Mouse (Mus musculus): ENCODE data around the gene Tmem160. TPM values are rescaled to one million over a fixed set of nuclear protein-coding genes. Genes with fewer than 3 reads are reported as not detected.

Tmem160 gene
- polyA plus RNA-seq, 1 experiment from 2014 or later, result 43.0 TPM

- ATAC-seq (no peak), DNase-seq (no peak)
- Histone ChIP-seq H3K9ac (replicated peaks) (no peak overlapping the region), H3K9me3 (ENCODE audit: low read length) (no peaks in the 10 kb centered on the region), H3K27ac (ENCODE audit: low read depth) (no peak overlapping the region), H3K4me2 (ENCODE audit: low read depth, low read length) (no peak overlapping the region), H3K4me1 (ENCODE audit: insufficient read depth) (no peaks in the 10 kb centered on the region), H3K4me3 (ENCODE audit: low read depth, low read length) (no peak overlapping the region), H3K27me3 (ENCODE audit: insufficient read depth, low read length) (no peaks in the 10 kb centered on the region), H3K36me3 (replicated peaks; ENCODE audit: insufficient read depth, low read length) (peaks cover 80% of the 10 kb centered on the region)
- TF ChIP-seq CTCF (IDR thresholded peaks at IDR 0.05; ENCODE audit: low read depth) (no peak), EP300 (IDR thresholded peaks at IDR 0.05; ENCODE audit: low read depth) (no peak)
- 79% methylated on average over 3 of the region's 3 CpGs for WGBS (ENCODE audit: insufficient replicate concordance)
Measured at GRCm38 (mm10) chr7:16433352-16433971, 19.1 kb upstream of the Tmem160 start.

GRCm38 (mm10) chr7:16435088-16435487, 17.5 kb upstream of the Tmem160 start:
- Histone ChIP-seq H3K9ac (replicated peaks) (no peak overlapping the region), H3K36me3 (replicated peaks; ENCODE audit: insufficient read depth, low read length) (peaks cover 64% of the 10 kb centered on the region), H3K27ac (ENCODE audit: low read depth) (no peak overlapping the region), H3K4me3 (ENCODE audit: low read depth, low read length) (no peak overlapping the region), H3K9me3 (ENCODE audit: low read length) (no peaks in the 10 kb centered on the region), H3K27me3 (ENCODE audit: insufficient read depth, low read length) (no peaks in the 10 kb centered on the region), H3K4me1 (ENCODE audit: insufficient read depth) (no peaks in the 10 kb centered on the region), H3K4me2 (ENCODE audit: low read depth, low read length) (no peak overlapping the region)
- ATAC-seq, result no peak
- TF ChIP-seq CTCF (IDR thresholded peaks at IDR 0.05; ENCODE audit: low read depth) (no peak), EP300 (IDR thresholded peaks at IDR 0.05; ENCODE audit: low read depth) (no peak)
- WGBS (ENCODE audit: insufficient replicate concordance), result 88% methylated on average over 9 of the region's 9 CpGs
- DNase-seq, result no peak

- no peak overlapping the region for H3K9ac ChIP-seq (replicated peaks)
- no peaks in the 10 kb centered on the region for H3K4me1 ChIP-seq (ENCODE audit: insufficient read depth)
- no peak overlapping the region for H3K27ac ChIP-seq (ENCODE audit: low read depth)
- DNase-seq, result peak; percentile 57
- TF ChIP-seq EP300 (IDR thresholded peaks at IDR 0.05; ENCODE audit: low read depth) (no peak), CTCF (IDR thresholded peaks at IDR 0.05; ENCODE audit: low read depth) (peak; percentile 66)
- H3K9me3 ChIP-seq (ENCODE audit: low read length), result no peaks in the 10 kb centered on the region
- peaks cover 3% of the 10 kb centered on the region; the same call in 1 of the 2 replicates for H3K36me3 ChIP-seq (replicated peaks; ENCODE audit: insufficient read depth, low read length)
- H3K27me3 ChIP-seq (ENCODE audit: insufficient read depth, low read length), result no peaks in the 10 kb centered on the region
- H3K4me2 ChIP-seq (ENCODE audit: low read depth, low read length), result no peak overlapping the region
- peak; percentile 33; the same call in 1 of the 2 replicates for ATAC-seq
- no peak overlapping the region for H3K4me3 ChIP-seq (ENCODE audit: low read depth, low read length)
Measured at GRCm38 (mm10) chr7:16441241-16441640, 11.3 kb upstream of the Tmem160 start.

GRCm38 (mm10) chr7:16451656-16452055, 923 bp upstream of the Tmem160 start:
- H3K36me3 ChIP-seq (replicated peaks; ENCODE audit: insufficient read depth, low read length), result 0 out of 2 replicates have a peak, but pooled peaks cover 5% of the 10 kb centered on the region
- ATAC-seq, result no peak
- H3K9ac ChIP-seq (replicated peaks), result no peak overlapping the region
- no peaks in the 10 kb centered on the region for H3K27me3 ChIP-seq (ENCODE audit: insufficient read depth, low read length)
- no peak overlapping the region for H3K27ac ChIP-seq (ENCODE audit: low read depth)
- no peak overlapping the region for H3K4me2 ChIP-seq (ENCODE audit: low read depth, low read length)
- H3K4me1 ChIP-seq (ENCODE audit: insufficient read depth), result peaks cover 15% of the 10 kb centered on the region
- H3K4me3 ChIP-seq (ENCODE audit: low read depth, low read length), result no peak overlapping the region
- WGBS (ENCODE audit: insufficient replicate concordance), result 67% methylated on average over 6 of the region's 6 CpGs
- DNase-seq, result no peak
- no peaks in the 10 kb centered on the region for H3K9me3 ChIP-seq (ENCODE audit: low read length)
- TF ChIP-seq EP300 (IDR thresholded peaks at IDR 0.05; ENCODE audit: low read depth), result no peak
- TF ChIP-seq CTCF (IDR thresholded peaks at IDR 0.05; ENCODE audit: low read depth), result no peak

- Histone ChIP-seq H3K9me3 (ENCODE audit: low read length) (no peaks in the 10 kb centered on the region), H3K27me3 (ENCODE audit: insufficient read depth, low read length) (no peaks in the 10 kb centered on the region), H3K27ac (ENCODE audit: low read depth) (peak overlapping the region; percentile 41; the same call in 1 of the 2 replicates), H3K9ac (replicated peaks) (peak overlapping the region; percentile 71), H3K4me2 (ENCODE audit: low read depth, low read length) (peak overlapping the region; percentile 98), H3K4me1 (ENCODE audit: insufficient read depth) (peaks cover 15% of the 10 kb centered on the region), H3K4me3 (ENCODE audit: low read depth, low read length) (peak overlapping the region; percentile 89), H3K36me3 (replicated peaks; ENCODE audit: insufficient read depth, low read length) (0 out of 2 replicates have a peak, but pooled peaks cover 5% of the 10 kb centered on the region)
- no peak for DNase-seq
- 2% methylated on average over 23 of the region's 23 CpGs for WGBS (ENCODE audit: insufficient replicate concordance)
- TF ChIP-seq CTCF (IDR thresholded peaks at IDR 0.05; ENCODE audit: low read depth) (no peak), EP300 (IDR thresholded peaks at IDR 0.05; ENCODE audit: low read depth) (no peak)
- ATAC-seq, result peak; percentile 29
Measured at GRCm38 (mm10) chr7:16453118-16453711, 636 bp downstream of the Tmem160 start.

GRCm38 (mm10) chr7:16455016-16455415, 2.4 kb downstream of the Tmem160 start:
- H3K27ac ChIP-seq (ENCODE audit: low read depth), result no peak overlapping the region
- no peak overlapping the region for H3K4me2 ChIP-seq (ENCODE audit: low read depth, low read length)
- TF ChIP-seq EP300 (IDR thresholded peaks at IDR 0.05; ENCODE audit: low read depth) (no peak), CTCF (IDR thresholded peaks at IDR 0.05; ENCODE audit: low read depth) (no peak)
- H3K4me1 ChIP-seq (ENCODE audit: insufficient read depth), result peaks cover 15% of the 10 kb centered on the region
- no peak overlapping the region for H3K9ac ChIP-seq (replicated peaks)
- 89% methylated on average over 14 of the region's 14 CpGs for WGBS (ENCODE audit: insufficient replicate concordance)
- H3K4me3 ChIP-seq (ENCODE audit: low read depth, low read length), result no peak overlapping the region
- ATAC-seq, result no peak
- no peak for DNase-seq
- H3K27me3 ChIP-seq (ENCODE audit: insufficient read depth, low read length), result no peaks in the 10 kb centered on the region
- no peaks in the 10 kb centered on the region for H3K9me3 ChIP-seq (ENCODE audit: low read length)
- 0 out of 2 replicates have a peak, but pooled peaks cover 5% of the 10 kb centered on the region for H3K36me3 ChIP-seq (replicated peaks; ENCODE audit: insufficient read depth, low read length)

Data from liver, postnatal 0 days (tissue).